Mouse (Mus musculus) limb, embryonic 15.5 days (tissue): ENCODE measurements at regions not wholly inside any gene's neighbourhood (a gene's known extent, or its start where the extent isn't known, plus 50 kb on each side); places are given as distances from the start of the nearest gene placed in this dataset.

Experiments
- ATAC-seq: fragments of 200-750 bp; cut with Nextera tagmentation; 2 replicates; pipeline ENCODE4 v1.8.0; 2017; ENCODE audit warnings: low read depth, moderate TSS enrichment; ENCODE audit not compliant: insufficient number of reproducible peaks, low FRiP score, low TSS enrichment
- H3K27ac ChIP-seq: fragments of 300-500 bp; sonication (generic); 2 replicates; pipeline ENCODE4 v1.5.1; 2015; ENCODE audit warnings: moderate library complexity, mild to moderate bottlenecking, inconsistent platforms
- H3K27me3 ChIP-seq: fragments of 300-500 bp; sonication (generic); 2 replicates; pipeline ENCODE4 v1.6.1; 2015; ENCODE audit warnings: inconsistent platforms
- H3K36me3 ChIP-seq: fragments of 300-500 bp; sonication (generic); 2 replicates; pipeline ENCODE4 v1.6.1; 2015; ENCODE audit warnings: inconsistent platforms
- H3K4me1 ChIP-seq: fragments of 300-500 bp; sonication (generic); 2 replicates; pipeline ENCODE4 v1.6.1; 2015; ENCODE audit warnings: inconsistent platforms
- H3K4me2 ChIP-seq: fragments of 300-500 bp; sonication (generic); 2 replicates; pipeline ENCODE4 v1.6.1; 2015; ENCODE audit warnings: mild to moderate bottlenecking, inconsistent platforms
- H3K4me3 ChIP-seq: fragments of 300-500 bp; sonication (generic); 2 replicates; pipeline ENCODE4 v1.5.1; 2015; ENCODE audit warnings: mild to moderate bottlenecking, inconsistent platforms
- H3K9ac ChIP-seq: fragments of 300-500 bp; sonication (generic); 2 replicates; pipeline ENCODE4 v1.6.1; 2015; ENCODE audit warnings: inconsistent platforms
- H3K9me3 ChIP-seq: fragments of 300-500 bp; sonication (generic); 2 replicates; pipeline ENCODE4 v1.6.1; 2016; ENCODE audit warnings: inconsistent platforms
- WGBS: fragments of 180-500 bp; shearing (Covaris S2); methylation state at CpG from one replicate; pipeline ENCODE4 v1.1.7; 2015; 5-methylcytosine and 5-hydroxymethylcytosine counted together

- no peaks in the 10 kb centered on the region for H3K4me1 ChIP-seq
- no peaks in the 10 kb centered on the region for H3K27me3 ChIP-seq
- H3K4me2 ChIP-seq = no peak overlapping the region
- H3K4me3 ChIP-seq = no peak overlapping the region
- 78% methylated on average over 5 of the region's 5 CpGs for WGBS
- H3K9me3 ChIP-seq = no peaks in the 10 kb centered on the region
- H3K27ac ChIP-seq = no peak overlapping the region
- no peak for ATAC-seq
- no peak overlapping the region for H3K9ac ChIP-seq
- no peaks in the 10 kb centered on the region for H3K36me3 ChIP-seq
Measured at GRCm38 (mm10) chr4:153284209-153284608, 198.4 kb downstream of the Ajap1 start.

GRCm38 (mm10) chr4:153276571-153276970, 206.0 kb downstream of the Ajap1 start:
- Histone ChIP-seq H3K9me3 (no peaks in the 10 kb centered on the region), H3K27me3 (no peaks in the 10 kb centered on the region), H3K27ac (no peak overlapping the region), H3K4me2 (no peak overlapping the region), H3K4me1 (no peaks in the 10 kb centered on the region), H3K4me3 (no peak overlapping the region), H3K36me3 (no peaks in the 10 kb centered on the region), H3K9ac (no peak overlapping the region)
- no peak for ATAC-seq
- 57% methylated on average over 5 of the region's 5 CpGs for WGBS

GRCm38 (mm10) chr4:153271376-153271775, 211.2 kb downstream of the Ajap1 start:
- H3K4me1 ChIP-seq = no peaks in the 10 kb centered on the region
- 50% methylated on average over 5 of the region's 5 CpGs for WGBS
- H3K4me2 ChIP-seq = no peak overlapping the region
- no peak overlapping the region for H3K27ac ChIP-seq
- no peak overlapping the region for H3K4me3 ChIP-seq
- no peaks in the 10 kb centered on the region for H3K27me3 ChIP-seq
- no peak for ATAC-seq
- no peak overlapping the region for H3K9ac ChIP-seq
- no peaks in the 10 kb centered on the region for H3K36me3 ChIP-seq
- H3K9me3 ChIP-seq = no peaks in the 10 kb centered on the region

- Histone ChIP-seq H3K27me3 (no peaks in the 10 kb centered on the region), H3K9me3 (no peaks in the 10 kb centered on the region), H3K36me3 (no peaks in the 10 kb centered on the region), H3K4me2 (no peak overlapping the region), H3K4me3 (no peak overlapping the region), H3K27ac (no peak overlapping the region), H3K9ac (no peak overlapping the region), H3K4me1 (no peaks in the 10 kb centered on the region)
- 48% methylated on average over 15 of the region's 15 CpGs for WGBS
- no peak for ATAC-seq
Measured at GRCm38 (mm10) chr4:153263216-153263805, 219.3 kb downstream of the Ajap1 start.

- no peaks in the 10 kb centered on the region for H3K36me3 ChIP-seq
- 59% methylated on average over 14 of the region's 14 CpGs for WGBS
- no peak overlapping the region for H3K4me2 ChIP-seq
- H3K9ac ChIP-seq = no peak overlapping the region
- no peak overlapping the region for H3K4me3 ChIP-seq
- no peaks in the 10 kb centered on the region for H3K9me3 ChIP-seq
- ATAC-seq = no peak
- H3K27ac ChIP-seq = no peak overlapping the region
- no peaks in the 10 kb centered on the region for H3K27me3 ChIP-seq
- no peaks in the 10 kb centered on the region for H3K4me1 ChIP-seq
Measured at GRCm38 (mm10) chr4:153260941-153261557, 221.6 kb downstream of the Ajap1 start.

GRCm38 (mm10) chr4:153251943-153252342, 230.7 kb downstream of the Ajap1 start:
- no peak overlapping the region for H3K4me2 ChIP-seq
- no peak overlapping the region for H3K4me3 ChIP-seq
- no peaks in the 10 kb centered on the region for H3K9me3 ChIP-seq
- no peaks in the 10 kb centered on the region for H3K27me3 ChIP-seq
- WGBS = 51% methylated on average over 3 of the region's 3 CpGs
- H3K9ac ChIP-seq = no peak overlapping the region
- ATAC-seq = no peak
- H3K27ac ChIP-seq = no peak overlapping the region
- no peaks in the 10 kb centered on the region for H3K36me3 ChIP-seq
- no peaks in the 10 kb centered on the region for H3K4me1 ChIP-seq

- no peaks in the 10 kb centered on the region for H3K4me1 ChIP-seq
- H3K27me3 ChIP-seq = no peaks in the 10 kb centered on the region
- no peaks in the 10 kb centered on the region for H3K9me3 ChIP-seq
- H3K4me2 ChIP-seq = no peak overlapping the region
- no peaks in the 10 kb centered on the region for H3K36me3 ChIP-seq
- WGBS = 63% methylated on average over 8 of the region's 8 CpGs
- no peak overlapping the region for H3K4me3 ChIP-seq
- H3K9ac ChIP-seq = no peak overlapping the region
- no peak overlapping the region for H3K27ac ChIP-seq
- no peak for ATAC-seq
Measured at GRCm38 (mm10) chr4:153251311-153251710, 231.3 kb downstream of the Ajap1 start.

- Histone ChIP-seq H3K27ac (no peak overlapping the region), H3K4me1 (peaks cover 5% of the 10 kb centered on the region), H3K4me2 (0 out of 2 replicates have a peak overlapping the region, but pooled peaks have one; percentile 19), H3K27me3 (no peaks in the 10 kb centered on the region; the same call in 1 of the 2 replicates), H3K9me3 (0 out of 2 replicates have a peak, but pooled peaks cover 3% of the 10 kb centered on the region), H3K4me3 (no peak overlapping the region), H3K9ac (no peak overlapping the region), H3K36me3 (no peaks in the 10 kb centered on the region)
- peak; percentile 61; the same call in 1 of the 2 replicates for ATAC-seq
- 12% methylated on average over 12 of the region's 12 CpGs for WGBS
Measured at GRCm38 (mm10) chr4:153236680-153237079, 245.9 kb downstream of the Ajap1 start.

- H3K4me2 ChIP-seq = no peak overlapping the region
- no peak overlapping the region for H3K27ac ChIP-seq
- 67% methylated on average over 5 of the region's 5 CpGs for WGBS
- no peaks in the 10 kb centered on the region; the same call in 1 of the 2 replicates for H3K27me3 ChIP-seq
- ATAC-seq = no peak
- H3K36me3 ChIP-seq = no peaks in the 10 kb centered on the region
- H3K4me1 ChIP-seq = peaks cover 8% of the 10 kb centered on the region
- H3K4me3 ChIP-seq = no peak overlapping the region
- no peak overlapping the region for H3K9ac ChIP-seq
- H3K9me3 ChIP-seq = 0 out of 2 replicates have a peak, but pooled peaks cover 3% of the 10 kb centered on the region
Measured at GRCm38 (mm10) chr4:153233762-153234161, 248.8 kb downstream of the Ajap1 start.

GRCm38 (mm10) chr4:153229221-153229620, 253.4 kb downstream of the Ajap1 start:
- 0 out of 2 replicates have a peak, but pooled peaks cover 3% of the 10 kb centered on the region for H3K9me3 ChIP-seq
- no peak overlapping the region for H3K27ac ChIP-seq
- no peaks in the 10 kb centered on the region for H3K27me3 ChIP-seq
- no peak for ATAC-seq
- H3K36me3 ChIP-seq = no peaks in the 10 kb centered on the region
- H3K4me1 ChIP-seq = peaks cover 10% of the 10 kb centered on the region; the same call in 1 of the 2 replicates
- no peak overlapping the region for H3K9ac ChIP-seq
- no peak overlapping the region for H3K4me3 ChIP-seq
- no peak overlapping the region for H3K4me2 ChIP-seq
- WGBS = 33% methylated on average over 5 of the region's 5 CpGs

GRCm38 (mm10) chr4:153227680-153228420, 254.8 kb downstream of the Ajap1 start:
- WGBS = 75% methylated on average over 13 of the region's 13 CpGs
- no peak for ATAC-seq
- Histone ChIP-seq H3K9ac (no peak overlapping the region), H3K27me3 (0 out of 2 replicates have a peak, but pooled peaks cover 2% of the 10 kb centered on the region), H3K4me2 (no peak overlapping the region), H3K4me1 (peaks cover 10% of the 10 kb centered on the region; the same call in 1 of the 2 replicates), H3K9me3 (0 out of 2 replicates have a peak, but pooled peaks cover 3% of the 10 kb centered on the region), H3K36me3 (no peaks in the 10 kb centered on the region), H3K4me3 (no peak overlapping the region), H3K27ac (no peak overlapping the region)

- Histone ChIP-seq H3K4me3 (no peak overlapping the region), H3K9ac (no peak overlapping the region), H3K4me2 (no peak overlapping the region), H3K9me3 (no peaks in the 10 kb centered on the region), H3K36me3 (no peaks in the 10 kb centered on the region), H3K27me3 (0 out of 2 replicates have a peak, but pooled peaks cover 5% of the 10 kb centered on the region), H3K4me1 (peaks cover 11% of the 10 kb centered on the region), H3K27ac (no peak overlapping the region)
- WGBS = 15% methylated on average over 6 of the region's 6 CpGs
- no peak for ATAC-seq
Measured at GRCm38 (mm10) chr4:153224618-153225177, 257.9 kb downstream of the Ajap1 start.
